Mouse (Mus musculus): ENCODE measurements around the gene Sp2.

Sp2 gene

DNA sequence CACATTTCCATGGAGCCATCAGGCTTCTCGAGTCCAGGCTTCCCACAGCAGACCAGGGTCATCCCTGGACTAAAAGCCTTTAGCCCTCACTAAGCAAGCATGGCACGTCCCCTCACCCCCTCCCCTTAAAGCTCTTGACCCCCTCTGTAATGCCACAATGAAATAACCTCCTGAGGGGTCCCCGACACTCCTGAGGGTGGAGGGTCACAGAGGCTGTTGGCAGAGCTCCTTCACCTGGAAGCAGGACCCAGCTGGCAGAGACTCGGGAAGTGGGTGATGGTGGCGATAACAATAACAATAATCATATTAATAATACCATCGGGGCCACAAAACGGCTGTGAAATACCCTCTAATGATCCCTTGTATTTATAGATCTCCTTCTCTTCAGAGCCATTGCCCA, at the start of gene Sp2:
TSS of gene Sp2 (minus strand) at position 101 of the 400 bp plus-strand sequence.
- no peak for DNase-seq

DNA sequence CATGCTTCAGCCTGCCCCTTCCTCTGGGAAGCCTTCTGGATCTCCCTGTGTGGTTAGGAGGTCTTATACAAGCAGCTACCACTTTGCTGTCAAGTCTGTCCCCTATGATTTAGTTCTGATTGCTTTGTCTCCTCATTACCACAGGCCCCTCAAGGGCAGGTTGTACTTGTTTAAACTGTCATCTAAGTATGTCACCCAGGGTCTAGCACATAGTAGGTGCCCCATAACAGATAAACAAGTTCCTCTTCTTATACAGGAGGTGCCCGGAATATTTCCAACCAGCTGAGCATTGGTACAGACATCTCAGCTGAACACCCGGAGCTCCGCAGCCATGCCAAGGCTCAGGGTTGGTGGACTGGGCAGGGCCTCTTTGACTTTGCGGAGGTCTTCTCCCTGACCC, 49.7 kb upstream of the Sp2 start:
- DNase-seq: no peak

DNA sequence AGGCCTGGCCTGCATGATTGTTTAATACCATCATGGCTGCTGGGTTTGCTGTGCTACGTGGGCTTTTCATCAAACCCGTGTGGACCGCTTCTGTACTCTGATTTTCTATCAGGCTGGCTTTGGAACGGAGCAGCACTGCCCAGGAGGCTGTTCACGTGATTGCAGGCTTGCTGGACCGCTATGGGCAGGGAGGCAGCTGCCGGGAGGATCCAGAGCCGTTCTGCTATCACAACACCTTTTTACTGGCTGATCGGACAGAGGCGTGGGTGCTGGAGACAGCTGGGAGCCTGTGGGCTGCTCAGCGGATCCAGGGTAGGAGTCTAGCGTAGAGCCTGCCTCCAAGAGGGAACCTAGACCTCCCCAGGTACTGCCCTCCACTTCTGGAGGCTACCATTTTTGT, 49.2 kb upstream of the Sp2 start:
- DNase-seq: no peak

DNA sequence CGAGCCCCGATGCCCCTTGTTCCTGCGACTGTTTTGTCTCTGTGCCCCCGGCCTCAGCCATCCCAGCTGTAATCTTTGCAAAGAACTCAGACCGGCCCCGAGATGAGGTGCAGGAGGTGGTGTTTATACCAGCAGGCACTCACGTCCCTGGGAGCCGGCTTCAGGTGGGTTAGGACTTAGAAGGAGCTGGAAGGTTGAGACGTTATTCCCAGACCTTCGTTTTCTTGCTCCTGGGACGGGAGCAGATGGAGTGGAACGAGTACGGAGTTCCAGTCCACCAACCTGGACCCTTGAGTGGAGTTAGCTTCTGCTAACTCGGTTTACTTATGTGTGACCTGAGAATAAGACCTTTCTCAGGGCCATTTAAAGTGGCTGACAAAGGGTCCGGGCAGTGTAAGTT, 47.7 kb upstream of the Sp2 start:
- no peak for DNase-seq

DNA sequence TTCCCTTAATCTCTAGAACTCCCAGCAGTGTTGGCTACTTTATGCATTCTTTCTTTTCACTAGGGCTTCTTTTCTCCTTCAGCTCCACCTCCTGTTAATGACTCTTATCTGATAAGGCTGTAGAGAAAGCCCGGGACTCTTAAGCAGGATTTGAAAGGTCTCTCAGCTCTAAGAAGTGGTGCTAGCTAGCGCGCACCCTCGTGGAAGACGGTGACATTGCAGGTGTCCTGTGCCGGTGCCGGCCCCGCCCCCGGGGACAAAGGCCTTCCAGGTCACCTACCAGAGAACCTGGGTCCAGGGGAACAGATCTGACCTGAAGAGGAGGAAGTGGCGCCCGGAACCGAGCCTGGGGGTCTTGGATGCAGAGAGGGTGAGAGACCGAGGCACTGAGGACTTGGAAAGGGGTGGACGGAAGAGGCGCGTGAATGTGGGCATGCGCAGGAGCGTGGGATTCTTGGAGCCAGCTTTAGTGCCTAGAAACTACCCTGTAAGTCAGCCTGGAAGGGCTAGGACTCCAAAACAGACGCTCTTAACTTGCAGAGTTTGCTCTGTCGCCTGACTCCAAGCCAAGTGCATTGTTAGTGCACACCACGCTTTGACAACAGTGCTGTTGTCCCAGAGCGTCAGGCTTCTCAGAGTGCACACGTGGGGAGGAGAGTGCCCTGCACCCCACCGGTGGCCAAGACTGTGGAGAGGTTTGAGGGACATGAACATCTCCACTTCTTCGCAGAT, 47.1 kb upstream of the Sp2 start, which contains the start of gene Scrn2:
TSS of gene Scrn2 (plus strand) at position 253 of the 732 bp plus-strand sequence.
- DNase-seq: peak; percentile 92

DNA sequence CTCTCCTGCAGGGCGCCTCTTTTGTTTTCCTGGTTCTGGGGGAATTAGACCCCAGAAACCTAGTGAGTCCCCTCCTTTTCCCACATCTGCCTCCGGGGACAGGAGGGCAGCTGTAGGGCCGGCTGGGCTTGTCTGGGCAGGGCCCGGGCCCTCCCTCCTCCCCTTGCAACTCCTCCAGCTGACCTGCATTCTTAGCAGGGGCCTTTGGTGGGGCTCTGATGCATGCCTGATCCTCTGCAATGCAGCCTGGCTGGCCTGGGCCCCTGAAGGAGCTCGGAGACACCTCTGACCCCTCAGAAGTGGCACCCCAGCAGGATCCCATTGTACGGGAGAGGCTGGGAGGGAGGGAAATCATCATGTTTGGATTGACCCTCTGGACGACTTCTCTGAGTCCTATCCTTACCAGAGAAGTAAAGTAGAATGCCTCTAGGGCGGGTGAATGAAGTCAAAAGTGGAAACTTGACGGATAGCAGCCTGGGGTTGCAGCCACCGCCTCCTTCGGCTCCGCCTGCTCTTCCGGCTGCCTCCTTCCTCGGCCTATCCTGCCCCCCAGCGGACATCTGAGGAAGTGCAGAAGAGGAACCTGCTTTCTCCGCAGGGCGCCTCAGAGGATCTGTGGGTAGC, 43.1 kb upstream of the Sp2 start:
- peak; percentile 90 for DNase-seq

DNA sequence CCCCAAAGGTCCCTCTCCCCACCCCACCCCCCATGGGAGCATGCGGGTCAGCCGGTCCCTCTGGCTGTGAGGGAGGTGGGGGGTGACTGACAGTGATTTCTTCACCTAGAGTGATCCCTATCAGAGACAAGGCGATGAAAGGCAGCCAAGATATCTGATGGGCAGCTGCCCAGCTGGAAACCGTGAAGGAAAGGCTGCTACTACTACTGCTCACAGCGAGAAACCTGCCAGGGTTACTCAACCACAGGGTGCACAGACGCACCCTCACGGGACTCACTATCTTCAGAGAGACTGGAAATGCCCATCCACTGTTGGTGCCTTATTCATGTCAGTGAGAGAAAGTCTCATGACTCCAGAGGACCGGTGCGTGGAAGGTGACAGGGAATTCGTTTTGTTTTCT, 42.2 kb upstream of the Sp2 start:
- no peak for DNase-seq

DNA sequence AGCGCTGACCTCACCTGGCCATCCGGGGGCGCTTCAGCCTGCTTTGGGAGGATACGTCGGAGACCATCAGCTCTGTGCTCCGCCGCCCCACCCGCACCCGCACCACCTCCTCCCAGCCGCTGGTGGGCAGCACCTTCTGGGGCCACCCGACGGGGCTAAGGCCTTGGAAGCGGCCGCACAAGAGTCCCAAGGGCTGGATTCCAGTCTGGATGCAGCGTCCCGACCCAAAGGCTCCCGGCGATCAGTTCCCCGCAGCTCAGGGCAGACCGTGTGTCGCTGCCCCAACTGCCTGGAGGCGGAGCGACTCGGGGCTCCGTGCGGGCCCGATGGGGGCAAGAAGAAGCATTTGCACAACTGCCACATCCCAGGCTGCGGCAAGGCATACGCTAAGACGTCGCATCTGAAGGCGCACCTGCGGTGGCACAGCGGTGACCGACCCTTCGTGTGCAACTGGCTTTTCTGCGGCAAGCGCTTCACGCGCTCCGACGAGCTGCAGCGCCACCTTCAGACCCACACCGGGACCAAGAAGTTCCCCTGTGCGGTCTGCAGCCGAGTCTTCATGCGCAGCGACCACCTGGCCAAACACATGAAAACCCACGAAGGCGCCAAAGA, 39.2 kb upstream of the Sp2 start:
- DNase-seq: peak; percentile 83

DNA sequence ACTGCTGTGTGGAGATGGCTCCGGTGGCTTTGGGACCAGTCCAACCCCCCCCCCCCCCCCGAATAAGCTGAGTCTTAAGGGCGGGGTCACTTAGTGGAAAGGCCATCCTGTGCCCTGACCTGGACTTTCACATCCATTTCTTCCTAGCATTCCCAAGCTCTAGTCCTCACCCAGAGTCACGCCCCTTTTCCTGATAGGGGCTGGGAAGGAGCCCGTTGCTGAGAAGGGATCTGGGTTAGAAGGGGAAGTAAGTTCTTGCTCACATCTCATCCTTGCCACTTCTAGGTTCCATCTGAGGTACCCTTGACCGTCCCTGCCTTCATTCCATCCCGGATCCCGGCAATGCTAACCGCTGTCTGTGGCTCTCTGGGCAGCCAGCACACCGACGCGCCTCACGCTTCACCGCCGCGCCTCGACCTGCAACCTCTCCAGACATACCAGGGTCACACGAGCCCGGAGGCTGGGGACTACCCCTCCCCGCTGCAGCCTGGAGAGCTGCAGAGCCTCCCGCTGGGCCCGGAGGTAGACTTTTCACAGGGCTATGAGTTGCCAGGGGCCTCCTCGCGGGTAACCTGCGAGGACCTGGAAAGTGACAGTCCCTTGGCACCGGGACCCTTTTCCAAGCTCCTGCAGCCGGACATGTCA, 38.5 kb upstream of the Sp2 start:
- DNase-seq: no peak

DNA sequence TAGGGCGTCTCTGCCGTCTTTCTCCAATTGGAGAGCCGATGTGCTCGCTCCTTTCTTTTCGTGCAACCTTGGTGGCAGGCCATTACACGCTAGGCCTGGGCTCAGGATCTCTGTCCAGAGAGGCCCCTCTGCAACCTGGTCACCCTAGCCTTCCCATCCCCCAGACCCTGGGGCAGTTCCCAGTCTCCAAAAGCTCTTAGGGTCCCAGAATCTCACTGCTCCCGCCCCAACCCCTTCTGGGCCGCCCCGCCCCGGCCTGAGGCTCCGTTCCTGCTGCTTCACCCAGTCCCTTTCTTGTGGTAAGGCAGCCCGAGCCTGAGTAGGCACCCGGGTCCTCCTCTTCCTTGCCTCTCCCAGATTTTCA, 36.6 kb upstream of the Sp2 start:
- DNase-seq: no peak

DNA sequence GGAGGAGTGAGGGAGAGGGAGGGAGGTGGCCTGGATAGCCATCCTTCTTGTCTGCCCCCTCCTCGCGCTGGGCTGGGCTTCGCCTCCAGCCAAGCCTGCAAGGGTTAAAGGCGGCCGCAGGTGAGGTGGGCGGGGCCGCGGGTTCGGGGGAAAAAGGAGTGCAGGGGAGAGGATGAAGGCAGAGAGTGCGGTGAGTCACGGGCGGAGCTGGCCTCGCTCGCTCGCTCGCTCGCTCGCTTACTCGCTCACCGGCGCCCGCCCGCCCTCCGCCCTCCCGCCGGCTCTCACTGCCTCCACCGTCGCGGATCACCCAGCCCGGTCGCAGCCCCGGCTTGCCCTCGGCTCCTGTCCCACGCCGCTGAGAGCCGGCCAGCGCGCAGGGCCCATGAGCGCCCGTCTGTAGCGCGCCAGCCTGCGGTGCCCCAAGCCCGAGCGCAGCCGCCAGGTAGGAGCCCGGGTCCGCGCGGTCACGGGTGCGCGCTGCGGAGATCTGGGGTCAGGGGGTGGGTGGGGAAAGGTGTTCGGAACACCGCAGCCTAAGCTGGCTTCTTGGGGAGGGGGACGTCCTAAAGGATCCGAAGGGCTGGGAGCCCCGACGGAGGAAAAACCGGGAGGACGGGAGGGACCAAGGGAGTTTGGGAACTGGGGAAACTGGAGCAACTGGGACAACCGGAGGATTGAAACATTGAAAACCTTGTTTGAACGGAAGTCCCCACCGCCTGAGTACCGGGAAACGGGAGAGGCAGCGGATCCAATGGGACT, 36.0 kb upstream of the Sp2 start:
- no peak for DNase-seq

DNA sequence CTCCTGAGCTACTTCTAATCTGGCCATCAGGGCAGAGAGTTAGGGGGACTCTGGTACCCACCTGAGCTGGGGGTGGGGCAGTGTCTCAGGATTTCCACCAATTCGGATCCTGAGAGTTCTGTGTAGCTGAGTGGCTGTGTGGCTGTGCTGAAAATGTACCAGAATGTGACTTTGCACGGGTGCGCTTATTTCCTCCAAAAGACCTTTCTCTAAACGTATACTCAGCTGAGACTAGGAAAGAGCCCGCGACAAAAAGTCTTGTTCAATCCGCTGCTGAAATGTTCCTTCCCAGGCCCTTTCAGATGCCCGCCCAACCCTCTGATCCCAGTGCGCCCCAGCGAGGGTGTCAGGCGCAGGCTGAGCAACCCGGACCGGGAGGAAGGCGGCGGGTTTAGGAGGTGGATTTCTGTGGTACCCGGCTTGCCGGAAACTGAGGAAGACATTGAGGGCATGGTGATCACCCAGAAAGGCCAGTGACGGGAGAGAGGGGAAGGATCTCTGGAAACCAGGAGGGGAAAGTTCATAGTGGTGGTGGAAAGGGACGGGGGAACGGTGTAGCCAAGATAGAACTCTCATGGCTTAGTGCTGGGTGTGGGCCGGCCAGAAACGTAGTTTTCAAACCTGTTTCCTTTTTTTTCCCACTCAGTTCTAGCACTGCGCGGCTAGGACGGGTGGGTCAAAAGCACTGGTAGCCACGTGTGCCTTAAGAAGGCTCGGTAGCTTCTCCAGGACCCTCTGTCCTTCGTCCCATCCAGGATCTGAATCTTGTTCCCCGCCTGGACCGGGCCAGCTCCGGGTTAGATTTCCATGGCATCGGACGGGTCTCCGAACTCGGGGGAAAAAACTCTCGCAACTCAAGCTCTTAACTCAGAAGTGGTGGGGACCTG, 35.2 kb upstream of the Sp2 start:
- DNase-seq: no peak

DNA sequence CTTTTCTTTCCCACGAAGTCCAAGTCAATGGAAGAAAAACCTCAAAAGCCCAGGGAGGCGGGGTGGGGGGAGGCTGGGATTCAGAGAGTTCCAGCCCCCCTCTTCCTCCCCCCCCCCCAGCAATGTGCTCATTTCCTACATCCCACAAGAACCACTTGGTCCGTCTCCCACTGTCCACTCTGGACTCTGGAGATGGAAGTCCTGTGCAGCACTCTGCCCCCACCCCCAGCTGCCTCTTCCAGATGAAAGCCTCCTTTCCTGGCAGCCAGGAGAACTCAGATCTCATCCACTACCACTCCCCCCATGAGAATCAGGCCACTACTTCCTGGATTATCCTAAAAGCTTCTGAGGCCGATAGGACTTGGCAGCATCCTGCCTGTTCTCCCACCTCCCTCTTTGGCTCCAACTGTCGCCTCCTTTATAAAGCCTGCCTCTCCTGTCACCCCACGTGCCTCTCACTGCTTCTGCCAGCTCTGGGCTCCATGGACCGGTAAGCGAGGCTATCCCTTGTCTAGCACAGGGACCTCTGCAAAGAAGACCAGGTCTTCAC, 30.4 kb upstream of the Sp2 start, which contains the start of gene Sp6:
TSS of gene Sp6 (plus strand) at position 274 of the 550 bp plus-strand sequence.
- peak; percentile 64 for DNase-seq

DNA sequence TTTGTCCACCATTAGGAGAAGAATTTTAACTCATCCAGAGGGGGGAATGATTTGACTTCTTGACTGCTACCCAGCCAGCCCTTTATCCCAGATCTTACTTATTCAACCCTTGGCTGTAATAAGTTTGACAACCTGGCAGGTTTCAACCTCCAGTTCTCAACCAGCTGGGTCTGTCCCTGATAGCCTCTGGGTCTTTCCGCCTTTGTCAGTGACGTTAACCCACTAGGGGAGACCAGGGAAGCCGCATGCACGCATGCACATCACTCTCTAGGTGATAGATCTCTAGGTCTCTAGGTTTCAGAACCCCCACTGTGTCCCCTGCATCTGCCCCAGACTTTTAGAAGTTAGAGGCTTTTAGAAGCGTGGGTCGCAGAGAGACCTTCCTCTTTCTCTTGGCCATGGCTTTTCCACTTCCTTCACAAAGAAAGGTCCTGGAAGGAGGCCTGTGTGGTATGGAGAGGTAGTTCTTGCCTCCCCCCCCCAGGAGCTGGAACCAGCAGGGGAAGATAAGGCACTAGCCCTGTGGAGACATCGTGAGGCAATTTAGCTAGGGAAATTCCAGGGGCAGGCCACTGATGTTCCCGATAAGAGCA, 26.5 kb upstream of the Sp2 start:
- no peak for DNase-seq

DNA sequence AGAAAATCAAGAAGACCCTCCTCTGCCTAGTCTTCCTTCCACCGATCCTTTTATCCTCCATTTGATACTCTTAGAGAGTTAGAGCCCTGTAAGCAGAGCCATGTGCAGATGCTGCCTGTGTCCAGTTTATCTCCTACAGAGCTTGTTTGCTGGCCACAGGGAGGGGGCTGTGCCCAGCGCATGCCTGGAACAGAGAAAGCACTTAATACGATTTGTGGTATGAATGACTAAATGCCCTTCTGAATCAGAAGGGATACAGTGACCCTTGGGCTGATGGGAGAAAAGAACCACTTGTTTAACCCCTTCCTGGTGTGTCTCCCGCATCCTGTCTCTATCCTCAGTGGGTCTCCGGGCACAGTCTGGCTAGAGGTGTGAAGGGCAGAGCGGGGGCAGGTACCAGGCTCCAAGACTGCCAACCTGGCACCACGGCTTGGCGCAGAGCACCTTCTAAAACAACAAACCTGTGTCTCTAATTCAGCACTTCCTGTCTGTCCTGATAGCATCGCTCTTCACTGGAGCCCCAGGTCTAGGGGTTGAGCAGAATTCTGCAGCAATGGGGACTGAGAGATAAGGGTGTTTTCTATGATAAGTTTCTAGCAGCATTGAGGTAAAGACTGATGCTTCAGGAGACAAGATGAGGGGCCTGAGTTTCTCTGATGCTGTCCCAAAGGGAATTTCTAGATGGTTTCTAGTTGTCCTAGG, 24.5 kb upstream of the Sp2 start:
- peak; percentile 79 for DNase-seq

DNA sequence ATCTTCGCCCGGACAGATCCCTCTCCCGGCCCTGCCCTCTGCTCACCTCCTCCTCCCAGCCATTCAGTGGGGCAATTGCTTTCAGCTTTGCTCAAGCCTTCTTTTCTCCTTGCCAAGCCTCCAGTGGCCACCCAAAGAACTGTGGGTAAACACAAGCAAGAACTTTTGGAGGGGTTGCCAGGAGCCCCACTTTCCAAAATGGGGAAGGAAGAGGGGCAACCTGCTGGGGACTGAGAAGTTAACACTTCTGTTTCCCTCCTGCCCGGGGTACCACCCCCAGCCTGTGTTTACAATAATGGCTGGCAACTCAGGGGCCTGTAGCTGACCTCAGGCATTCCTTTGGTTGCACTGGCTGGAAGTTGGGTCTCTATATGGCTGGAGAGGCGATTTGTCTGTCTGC, 20.4 kb upstream of the Sp2 start:
- no peak for DNase-seq

DNA sequence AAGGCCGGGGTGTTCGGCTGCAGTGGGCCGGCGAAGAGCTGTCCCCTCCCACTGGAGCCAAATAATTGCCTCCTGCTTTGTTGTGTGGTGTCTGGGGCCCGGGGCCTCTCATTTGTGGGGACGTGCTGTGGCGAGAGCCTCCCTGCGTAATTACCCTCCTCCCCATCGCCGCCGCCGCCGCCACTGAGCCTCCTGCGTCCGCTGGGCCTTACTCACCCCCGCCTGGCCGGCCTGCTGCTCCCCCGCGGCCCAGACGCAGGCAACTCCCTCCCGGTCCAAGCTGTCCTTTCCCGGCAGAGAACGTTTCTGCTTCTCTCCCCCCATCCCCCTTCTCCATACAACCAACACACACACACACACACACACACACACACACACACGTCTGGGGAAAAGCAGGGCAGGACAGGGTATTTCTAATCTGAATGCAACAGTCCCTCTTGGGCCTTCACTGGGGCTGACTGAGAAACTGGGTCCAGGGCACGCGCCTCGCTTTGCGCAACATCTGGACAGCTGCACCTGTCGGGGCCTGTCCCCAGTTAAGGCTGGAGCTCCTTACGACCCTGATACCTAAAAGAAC, 14.7 kb upstream of the Sp2 start:
- DNase-seq: peak; percentile 71

DNA sequence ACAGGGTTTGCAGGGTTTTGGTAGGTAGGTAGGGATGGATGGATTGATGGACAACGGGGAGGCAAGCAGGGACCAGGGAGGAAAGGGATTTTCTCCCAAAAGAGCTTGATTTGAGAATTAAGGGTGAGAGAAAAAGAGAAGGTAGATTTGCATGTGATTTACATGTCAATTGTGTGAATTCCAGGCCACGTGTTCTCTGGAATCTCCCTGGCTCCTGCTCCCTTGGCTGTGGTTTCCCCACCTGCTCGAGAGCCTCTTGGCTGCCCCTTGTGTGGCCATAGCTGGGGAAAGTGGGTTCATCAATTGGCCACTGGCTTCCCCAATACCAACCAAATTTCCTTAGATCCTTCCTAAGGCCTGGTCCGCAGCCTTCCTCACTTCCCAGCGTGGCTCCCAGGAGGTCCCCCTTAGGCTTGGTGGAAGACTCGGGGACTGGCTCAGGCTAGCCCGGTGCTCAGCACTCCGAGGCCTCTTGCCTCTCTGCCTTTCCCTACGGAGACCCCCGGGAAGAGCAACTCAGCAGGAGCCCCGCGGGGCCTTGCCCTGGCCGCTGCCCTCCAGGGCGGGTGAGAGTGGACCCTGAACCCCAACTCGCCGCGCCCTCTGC, 14.1 kb upstream of the Sp2 start:
- DNase-seq: no peak
